Mouse (Mus musculus): ENCODE results near the gene Gm10031.

The Gm10031 gene

GRCm38 (mm10) chr1:156539787-156540560, 16.2 kb downstream of the Gm10031 start:
- peak; percentile 51 for DNase-seq (ENCODE audit: low spot score)

- no peak for DNase-seq (ENCODE audit: low spot score)
These were observed 20.2 kb downstream of the Gm10031 start for GRCm38 (mm10) chr1:156543999-156544398.

- peak; percentile 83 for DNase-seq (ENCODE audit: low spot score)
These were observed 34.5 kb downstream of the Gm10031 start, which contains the start of gene Abl2 for GRCm38 (mm10) chr1:156558024-156558930. TSS of gene Abl2 (plus strand) at chr1:156558786.

GRCm38 (mm10) chr1:156558950-156559640, 35.3 kb downstream of the Gm10031 start:
- peak; percentile 33 for DNase-seq (ENCODE audit: low spot score)

- no peak for DNase-seq (ENCODE audit: low spot score)
These were observed 35.8 kb downstream of the Gm10031 start for GRCm38 (mm10) chr1:156559641-156560020.

GRCm38 (mm10) chr1:156560500-156560899, 36.7 kb downstream of the Gm10031 start:
- no peak for DNase-seq (ENCODE audit: low spot score)

GRCm38 (mm10) chr1:156565328-156565727, 41.5 kb downstream of the Gm10031 start:
- DNase-seq (ENCODE audit: low spot score) = peak; percentile 58

- DNase-seq (ENCODE audit: low spot score) = peak; percentile 15
These were observed 42.3 kb downstream of the Gm10031 start for GRCm38 (mm10) chr1:156566132-156566531.

GRCm38 (mm10) chr1:156569615-156570014, 45.8 kb downstream of the Gm10031 start:
- DNase-seq (ENCODE audit: low spot score) = no peak

- DNase-seq (ENCODE audit: low spot score) = no peak
These were observed 49.1 kb downstream of the Gm10031 start for GRCm38 (mm10) chr1:156572952-156573351.

Data from adipocyte (in vitro differentiated cells).